Mouse (Mus musculus) lung, adult 18-20 months (tissue): Measurements from ENCODE around the gene Mtmr14.

Source experiments
- DNase-seq, 2 experiments: peaks; one replicate each; pipeline ENCODE4 v3.0.0; 2022; ENCODE audit warnings: mixed read lengths in 2 of 2

The Mtmr14 gene

DNA sequence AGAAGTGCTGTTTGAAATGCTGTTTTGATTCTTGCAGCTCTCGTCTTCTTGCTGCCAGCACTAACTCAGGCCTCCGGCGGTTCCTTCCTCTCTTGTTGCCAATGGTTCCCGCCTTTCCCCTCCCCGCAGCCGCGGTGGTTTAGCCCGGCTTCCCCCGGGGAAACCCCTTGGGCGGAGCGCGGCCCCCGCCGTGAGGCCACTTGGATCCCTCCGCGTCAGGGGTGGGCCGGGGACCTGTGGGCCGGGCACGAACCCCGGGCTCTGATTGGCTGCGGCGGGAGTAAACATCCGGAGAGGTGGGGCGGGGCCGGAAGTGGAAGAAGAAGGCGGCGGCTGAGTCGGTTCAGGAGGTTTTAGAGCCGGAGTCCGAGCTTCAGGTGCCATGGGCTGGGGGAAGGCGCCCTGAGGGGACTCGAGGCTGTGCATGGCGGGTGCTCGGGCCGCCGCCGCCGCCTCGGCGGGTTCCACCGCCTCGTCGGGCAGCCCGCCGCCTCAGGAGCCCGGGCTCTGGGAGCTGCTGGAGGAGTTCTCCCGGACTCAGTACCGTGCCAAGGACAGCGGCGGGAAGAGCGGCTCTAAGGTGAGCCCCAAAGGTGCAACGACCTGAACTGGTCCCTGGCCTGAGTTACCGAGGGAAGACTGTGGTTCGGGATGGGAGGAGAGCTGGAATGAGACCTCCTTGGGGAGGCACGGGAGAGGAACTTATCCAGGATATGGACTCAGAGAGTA is at the start of gene Mtmr14:
Gene Mtmr14 (plus strand): TSS at position 302 of the 729 bp plus-strand sequence.
- DNase-seq: peak; percentile 99

DNA sequence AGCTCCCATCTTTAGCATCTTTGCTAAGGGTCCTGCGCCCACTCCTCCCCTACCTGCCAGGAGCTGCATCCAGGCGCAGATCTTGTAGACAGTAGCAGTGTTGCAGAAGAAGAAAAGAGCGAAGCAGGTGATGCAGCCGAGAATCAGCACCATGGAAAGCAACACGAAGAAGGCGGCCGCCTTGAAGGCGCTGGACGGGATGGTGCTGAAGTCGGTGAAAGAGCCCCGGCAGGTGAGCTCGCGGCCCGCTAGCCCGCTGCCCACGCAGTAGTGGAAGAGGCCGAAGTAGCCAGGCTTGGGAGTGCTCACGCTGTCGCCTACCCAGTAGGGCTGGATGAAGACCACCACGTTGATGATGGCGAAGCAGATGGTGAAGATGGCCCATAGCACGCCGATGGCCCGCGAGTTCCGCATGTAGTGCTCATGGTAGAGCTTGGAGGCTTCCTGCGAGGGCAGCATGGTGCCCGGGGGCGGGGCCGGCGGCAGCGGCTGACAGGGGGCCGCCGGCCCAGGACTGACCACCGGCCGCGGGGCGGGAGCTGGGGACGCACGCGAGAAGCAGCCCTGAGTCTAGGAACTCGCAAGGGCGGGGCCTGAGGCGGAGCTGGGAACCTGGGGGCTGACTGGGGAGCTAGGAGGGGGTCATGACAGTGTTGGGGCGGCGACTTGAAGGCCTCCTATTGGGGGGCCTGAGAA is 43.7 kb upstream of the Mtmr14 start:
- peak in 1 of 2 experiments; percentile 19 for DNase-seq

GRCm38 (mm10) chr6:113194517-113194840 is 43.2 kb upstream of the Mtmr14 start:
- DNase-seq: no peak

- no peak for DNase-seq
Observed at GRCm38 (mm10) chr6:113194841-113195595, 42.6 kb upstream of the Mtmr14 start, which contains the start of gene Lhfpl4. Gene Lhfpl4, minus strand, starts transcription at chr6:113195384.

GRCm38 (mm10) chr6:113195596-113195992 is 42.0 kb upstream of the Mtmr14 start:
- no peak for DNase-seq

- no peak for DNase-seq
Observed at GRCm38 (mm10) chr6:113216280-113216679, 21.4 kb upstream of the Mtmr14 start.

- peak; percentile 7 to 15 for DNase-seq
Observed at GRCm38 (mm10) chr6:113225798-113226197, 11.8 kb upstream of the Mtmr14 start.

GRCm38 (mm10) chr6:113226705-113227104 is 10.9 kb upstream of the Mtmr14 start:
- no peak for DNase-seq

GRCm38 (mm10) chr6:113235141-113235540 is 2.5 kb upstream of the Mtmr14 start:
- no peak for DNase-seq

- DNase-seq: peak; percentile 18 to 23
Observed at GRCm38 (mm10) chr6:113238442-113238841, 799 bp downstream of the Mtmr14 start.

DNA sequence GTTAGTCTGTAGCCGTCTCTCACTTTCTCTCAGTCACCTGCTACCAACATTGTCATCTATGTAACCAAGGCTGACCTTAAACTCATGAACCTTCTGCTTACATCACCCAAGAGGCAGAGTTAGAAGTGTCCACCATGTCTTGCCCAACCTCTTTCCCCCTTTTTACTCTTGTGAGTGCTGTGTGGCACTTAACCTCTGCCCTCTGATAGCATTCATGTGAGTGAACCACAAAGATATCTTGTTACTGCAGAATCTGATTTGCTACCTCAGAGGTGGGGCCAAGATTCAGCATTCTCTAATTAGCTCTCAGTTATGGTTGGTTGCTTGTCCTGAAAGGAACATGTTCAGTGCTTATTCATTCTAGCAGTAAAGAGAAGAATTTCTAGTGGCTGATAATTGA is 5.1 kb downstream of the Mtmr14 start:
- DNase-seq: peak in 1 of 2 experiments; percentile 57

DNA sequence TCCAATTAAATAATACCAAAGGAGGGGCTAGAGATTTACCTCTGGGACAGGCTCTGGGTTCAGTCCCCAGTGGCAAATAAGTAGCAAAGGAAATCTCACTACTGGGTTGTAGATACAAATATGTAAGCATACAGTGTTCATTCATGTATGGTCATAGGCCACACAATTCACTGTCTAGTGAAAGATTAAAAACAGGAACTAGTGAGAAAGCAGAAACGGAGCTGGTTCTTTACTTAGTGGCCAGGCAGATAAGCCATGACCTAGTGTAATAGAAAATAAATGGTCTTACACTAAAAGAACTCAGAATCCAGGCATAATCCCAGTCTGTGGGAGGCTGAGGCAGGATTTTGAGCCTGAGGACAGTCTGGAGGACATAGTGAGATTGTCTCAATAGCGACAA is 7.9 kb downstream of the Mtmr14 start:
- no peak for DNase-seq

GRCm38 (mm10) chr6:113250786-113251185 is 13.1 kb downstream of the Mtmr14 start:
- DNase-seq: peak in 1 of 2 experiments; percentile 13

- no peak for DNase-seq
Observed at GRCm38 (mm10) chr6:113251921-113252320, 14.3 kb downstream of the Mtmr14 start.

DNA sequence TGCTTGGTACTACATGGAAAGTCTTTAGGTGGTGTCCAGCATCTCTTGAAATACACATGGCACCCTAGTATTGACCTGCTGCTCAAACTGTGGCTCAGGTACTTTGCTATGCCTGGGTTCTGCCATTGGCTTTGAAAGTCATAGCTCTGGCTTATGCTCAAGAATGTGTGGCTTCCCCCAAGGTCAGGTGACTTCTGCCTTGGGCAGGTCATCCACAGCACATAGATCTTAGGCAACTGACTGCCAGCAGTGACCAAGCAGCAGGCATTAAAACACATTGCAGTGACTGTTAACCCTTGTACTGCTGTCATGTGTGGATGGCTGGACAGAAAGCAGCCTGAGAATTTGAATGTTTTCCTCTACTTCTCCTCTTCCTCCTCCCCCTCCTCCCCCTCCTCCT is 17.3 kb downstream of the Mtmr14 start:
- DNase-seq: peak in 1 of 2 experiments; percentile 11

- DNase-seq: no peak
Observed at GRCm38 (mm10) chr6:113261174-113261858, 23.7 kb downstream of the Mtmr14 start.

DNA sequence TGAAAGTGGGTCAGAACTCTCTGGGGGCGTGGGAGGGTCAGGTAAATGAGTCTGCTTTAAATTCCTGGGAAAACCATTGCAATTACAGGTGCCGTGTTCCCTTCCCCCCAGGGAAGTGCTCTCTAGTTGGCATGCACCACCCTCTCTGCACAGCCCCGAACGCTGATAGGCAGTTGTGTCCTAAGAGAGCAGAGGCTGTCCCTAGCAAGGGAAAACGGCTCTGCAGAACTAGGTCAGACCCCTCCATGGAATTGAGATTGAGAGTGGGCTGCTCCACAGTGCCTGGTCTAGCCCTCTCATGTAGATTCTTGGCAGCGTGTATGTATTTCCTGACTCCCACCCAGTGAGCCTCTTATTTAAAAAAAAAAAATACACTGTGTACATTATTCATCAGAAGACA is 25.9 kb downstream of the Mtmr14 start:
- DNase-seq: no peak

DNA sequence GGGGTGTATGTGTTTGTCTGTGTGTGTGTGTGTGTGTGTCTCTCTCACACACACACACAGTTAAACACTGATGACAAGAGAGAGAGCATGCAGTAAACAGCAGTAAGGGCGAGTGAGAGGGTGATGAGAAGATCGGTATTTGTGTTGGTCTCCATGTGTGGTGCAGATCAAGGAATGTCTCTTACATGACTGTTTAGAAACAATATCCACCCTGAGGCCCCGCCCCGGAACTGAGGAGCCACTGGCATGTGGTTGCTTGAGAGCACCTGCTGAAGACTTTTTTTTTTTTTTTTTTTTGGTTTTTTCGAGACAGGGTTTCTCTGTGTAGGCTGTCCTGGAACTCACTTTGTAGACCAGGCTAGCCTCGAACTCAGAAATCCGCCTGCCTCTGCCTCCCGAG is 26.8 kb downstream of the Mtmr14 start:
- no peak for DNase-seq

- DNase-seq: no peak
Observed at GRCm38 (mm10) chr6:113266996-113267655, 29.5 kb downstream of the Mtmr14 start.

DNA sequence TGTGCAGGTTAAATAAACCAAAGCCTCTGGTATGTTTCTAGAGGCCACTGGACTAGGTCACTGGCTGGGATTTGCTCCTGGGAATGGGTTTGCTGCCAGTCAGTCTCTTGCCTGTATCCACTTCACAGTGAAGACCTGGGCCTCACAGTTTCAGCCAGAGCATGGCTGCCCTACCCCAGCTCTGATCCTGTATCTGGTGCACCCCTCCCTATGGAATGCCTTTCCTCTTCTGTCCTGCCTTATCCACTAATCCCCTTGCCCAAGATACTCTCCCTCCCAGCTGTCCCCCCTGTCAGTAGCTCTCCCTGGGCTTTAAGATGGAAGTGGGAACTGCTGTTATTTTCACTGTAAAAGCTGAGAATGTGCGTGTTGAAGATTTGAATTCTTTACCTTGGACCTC is 30.3 kb downstream of the Mtmr14 start:
- DNase-seq: no peak

- DNase-seq: no peak
Observed at GRCm38 (mm10) chr6:113272365-113272764, 34.7 kb downstream of the Mtmr14 start.

DNA sequence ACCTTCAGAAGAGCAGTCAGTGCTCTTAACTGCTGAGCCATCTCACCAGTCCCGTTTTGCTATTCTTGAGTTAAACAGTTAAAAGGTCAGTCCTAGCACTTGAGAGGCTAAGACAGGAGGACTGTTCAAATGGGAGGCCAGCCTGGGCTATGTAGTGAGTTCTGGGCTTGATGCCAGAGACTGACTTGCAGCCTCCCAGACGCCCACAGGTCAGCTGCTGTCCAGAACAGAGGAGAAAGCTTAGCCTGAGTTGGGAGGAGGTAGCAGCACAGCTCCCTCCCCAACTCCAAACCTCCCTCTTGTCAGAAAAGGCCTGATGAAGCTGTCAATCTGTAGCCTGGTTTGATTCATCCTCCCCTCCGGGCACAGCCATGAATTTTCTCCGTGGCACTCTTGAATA is 39.2 kb downstream of the Mtmr14 start:
- no peak for DNase-seq
